Mouse (Mus musculus) limb, embryonic 11.5 days (tissue): ENCODE data around the gene Itpr1. TPM values are rescaled to one million over a fixed set of nuclear protein-coding genes. Genes with fewer than 3 reads are reported as not detected.

ENCODE experiments used
- ATAC-seq: fragments of 200-750 bp; cut with Nextera tagmentation; 2 replicates; pipeline ENCODE4 v1.8.0; 2017; ENCODE audit warnings: low read depth; ENCODE audit not compliant: insufficient number of reproducible peaks, low FRiP score, low TSS enrichment
- DNase-seq: peaks from one replicate; pipeline ENCODE4 v3.0.0-alpha.2; 2015; ENCODE audit warnings: low spot score
- H3K27ac ChIP-seq: fragments of 300-500 bp; sonication (generic); replicated peaks from 2 replicates; pipeline ENCODE4 v1.5.1; 2014; ENCODE audit warnings: low read depth, mild to moderate bottlenecking, low read length
- H3K27me3 ChIP-seq: fragments of 300-500 bp; sonication (generic); 2 replicates; pipeline ENCODE4 v1.6.1; 2014; ENCODE audit warnings: mild to moderate bottlenecking, low read length, mixed read lengths; ENCODE audit not compliant: control insufficient read depth, insufficient read depth
- H3K36me3 ChIP-seq: fragments of 300-500 bp; sonication (generic); 2 replicates; pipeline ENCODE4 v1.6.1; 2014; ENCODE audit warnings: mild to moderate bottlenecking, low read length, moderate library complexity, mixed read lengths; ENCODE audit not compliant: control insufficient read depth, insufficient read depth
- H3K4me1 ChIP-seq: fragments of 300-500 bp; sonication (generic); 2 replicates; pipeline ENCODE4 v1.6.1; 2014; ENCODE audit warnings: low read length, mixed read lengths; ENCODE audit not compliant: control insufficient read depth, insufficient read depth
- H3K4me2 ChIP-seq: fragments of 300-500 bp; sonication (generic); 2 replicates; pipeline ENCODE4 v1.6.1; 2014; ENCODE audit warnings: low read depth, mild to moderate bottlenecking, moderate library complexity; ENCODE audit not compliant: severe bottlenecking
- H3K4me3 ChIP-seq: fragments of 300-500 bp; sonication (generic); 2 replicates; pipeline ENCODE4 v1.5.1; 2014; ENCODE audit warnings: low read depth, low read length
- H3K9ac ChIP-seq: fragments of 300-500 bp; sonication (generic); 2 replicates; pipeline ENCODE4 v1.6.1; 2014; ENCODE audit warnings: mild to moderate bottlenecking, low read length
- H3K9me3 ChIP-seq: fragments of 300-500 bp; sonication (generic); 2 replicates; pipeline ENCODE4 v1.6.1; 2016; ENCODE audit warnings: low read length; ENCODE audit not compliant: control insufficient read depth
- WGBS: fragments of 180-500 bp; shearing (Covaris S2); extraction: QIAGEN DNeasy Blood & Tissue Kit; methylation state at CpG from one replicate; pipeline ENCODE4 v1.1.7; 2014; 5-methylcytosine and 5-hydroxymethylcytosine counted together
- polyA plus RNA-seq: library from polyadenylated mRNA; unstranded; fragments of >200 nt; fragmentation: Nextera tagmentation; extraction: Ambion mirVana; gene quantifications from 2 replicates; pipeline ENCODE4 v1.2.1, GENCODE M21; 2014

The Itpr1 gene
- polyA plus RNA-seq, 1 experiment from 2014 or later = 6.4 TPM

GRCm38 (mm10) chr6:108504717-108505116 lies 291.8 kb downstream of the Itpr1 start:
- Histone ChIP-seq H3K4me3 (no peak overlapping the region), H3K4me2 (no peak overlapping the region), H3K27ac (no peak overlapping the region), H3K4me1 (no peaks in the 10 kb centered on the region), H3K9ac (no peak overlapping the region), H3K36me3 (no peaks in the 10 kb centered on the region), H3K27me3 (no peaks in the 10 kb centered on the region), H3K9me3 (no peaks in the 10 kb centered on the region)
- 86% methylated on average over 7 of the region's 7 CpGs for WGBS
- ATAC-seq (no peak), DNase-seq (no peak)

GRCm38 (mm10) chr6:108506161-108506560 lies 293.3 kb downstream of the Itpr1 start:
- no peak overlapping the region for H3K27ac ChIP-seq
- H3K4me3 ChIP-seq = no peak overlapping the region
- H3K9me3 ChIP-seq = no peaks in the 10 kb centered on the region
- no peak for ATAC-seq
- H3K9ac ChIP-seq = no peak overlapping the region
- no peak overlapping the region for H3K4me2 ChIP-seq
- DNase-seq = no peak
- no peaks in the 10 kb centered on the region for H3K4me1 ChIP-seq
- 90% methylated on average over 3 of the region's 3 CpGs for WGBS
- H3K27me3 ChIP-seq = no peaks in the 10 kb centered on the region
- no peaks in the 10 kb centered on the region for H3K36me3 ChIP-seq

DNA sequence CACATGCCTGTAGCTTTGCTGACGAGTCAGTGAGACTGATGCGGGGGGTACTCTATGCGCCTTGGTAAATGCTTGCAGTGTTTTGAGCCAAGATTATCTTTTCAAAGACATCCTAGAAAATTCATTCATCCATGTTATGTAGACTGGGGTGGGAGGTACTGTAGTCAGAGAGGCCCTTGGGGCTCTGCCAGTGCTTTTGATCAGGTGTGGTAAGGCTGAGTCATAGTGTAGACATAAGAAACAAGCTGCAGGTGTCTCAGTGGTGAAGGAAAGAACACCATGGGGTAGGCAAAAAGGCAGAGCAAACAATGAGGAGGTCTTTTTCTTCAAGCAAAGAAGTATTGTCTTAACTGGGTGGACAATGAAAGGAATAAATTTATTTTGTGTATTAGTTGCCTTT lies 294.4 kb downstream of the Itpr1 start:
- ATAC-seq (no peak), DNase-seq (no peak)
- H3K4me2 ChIP-seq = no peak overlapping the region
- H3K4me1 ChIP-seq = no peaks in the 10 kb centered on the region
- no peak overlapping the region for H3K9ac ChIP-seq
- no peaks in the 10 kb centered on the region for H3K27me3 ChIP-seq
- H3K9me3 ChIP-seq = no peaks in the 10 kb centered on the region
- H3K36me3 ChIP-seq = no peaks in the 10 kb centered on the region
- no peak overlapping the region for H3K4me3 ChIP-seq
- 88% methylated on average over 3 of the region's 3 CpGs for WGBS
- H3K27ac ChIP-seq = no peak overlapping the region

DNA sequence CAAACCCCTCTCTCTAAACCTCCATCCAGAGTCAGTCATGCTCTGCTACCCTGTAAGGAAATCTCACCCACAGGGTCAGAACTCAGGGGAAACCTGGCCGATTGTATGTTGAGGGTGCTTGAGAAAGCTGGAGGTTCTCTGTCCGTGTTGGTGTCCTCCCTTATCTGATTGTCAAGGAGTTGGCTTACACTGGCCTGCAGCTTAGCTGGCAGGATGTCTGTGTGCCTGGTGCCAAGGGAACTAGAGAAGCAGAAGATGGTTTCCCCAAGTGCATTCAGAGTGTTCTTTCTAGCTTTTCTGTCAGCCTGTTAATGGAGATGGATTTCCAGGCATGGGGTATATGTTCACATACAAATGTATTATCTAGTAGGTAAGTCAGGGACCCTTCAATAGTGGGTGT lies 296.4 kb downstream of the Itpr1 start:
- no peak overlapping the region for H3K4me3 ChIP-seq
- H3K27me3 ChIP-seq = no peaks in the 10 kb centered on the region
- ATAC-seq (no peak), DNase-seq (no peak)
- H3K4me2 ChIP-seq = no peak overlapping the region
- H3K27ac ChIP-seq = no peak overlapping the region
- 83% methylated on average over 2 of the region's 2 CpGs for WGBS
- H3K4me1 ChIP-seq = no peaks in the 10 kb centered on the region
- no peaks in the 10 kb centered on the region for H3K36me3 ChIP-seq
- H3K9ac ChIP-seq = no peak overlapping the region
- no peaks in the 10 kb centered on the region for H3K9me3 ChIP-seq

DNA sequence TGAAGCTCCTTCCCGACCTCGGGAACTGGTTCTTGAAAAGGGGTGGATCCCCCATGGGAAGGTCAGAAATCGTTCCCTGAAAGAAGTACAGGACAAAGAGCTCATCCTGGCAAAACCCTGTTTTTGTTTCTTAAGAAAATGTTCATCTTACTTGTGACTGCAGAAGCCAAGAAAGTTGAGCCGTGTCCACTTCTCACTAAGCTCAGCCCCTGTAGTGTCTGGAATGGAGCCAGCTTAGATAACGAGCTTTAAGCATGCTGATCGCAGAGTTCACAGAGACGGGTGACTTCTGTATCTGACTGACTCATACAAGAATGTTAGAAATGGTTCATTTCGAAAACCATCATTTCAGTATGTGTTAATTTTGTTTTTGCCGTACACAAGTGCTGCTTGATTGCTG lies 297.2 kb downstream of the Itpr1 start:
- H3K4me3 ChIP-seq = no peak overlapping the region
- DNase-seq (no peak), ATAC-seq (no peak)
- H3K9ac ChIP-seq = no peak overlapping the region
- no peak overlapping the region for H3K4me2 ChIP-seq
- WGBS = 77% methylated on average over 9 of the region's 9 CpGs
- H3K27me3 ChIP-seq = no peaks in the 10 kb centered on the region
- no peaks in the 10 kb centered on the region for H3K9me3 ChIP-seq
- H3K4me1 ChIP-seq = no peaks in the 10 kb centered on the region
- no peak overlapping the region for H3K27ac ChIP-seq
- H3K36me3 ChIP-seq = no peaks in the 10 kb centered on the region

DNA sequence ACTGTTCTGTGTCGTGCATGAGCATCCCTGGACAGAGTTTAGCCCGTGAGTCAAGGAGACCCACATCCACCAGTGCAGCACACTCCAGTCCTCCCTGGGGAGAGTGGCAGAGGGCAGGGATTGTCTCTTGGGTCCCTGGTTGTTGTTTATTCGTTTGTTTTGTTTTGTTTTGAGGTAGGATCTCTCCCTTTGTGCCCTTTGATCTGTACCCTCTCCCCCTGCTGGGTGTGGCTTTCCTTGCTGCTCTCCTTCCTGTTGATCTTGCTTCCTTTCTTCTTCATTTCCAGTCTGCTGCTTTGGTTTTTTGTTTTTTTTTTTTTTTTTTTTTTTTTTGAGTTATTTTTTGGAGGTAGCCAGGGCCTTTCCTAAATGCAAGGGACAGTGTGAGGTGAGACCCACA lies 299.2 kb downstream of the Itpr1 start:
- Histone ChIP-seq H3K9me3 (no peaks in the 10 kb centered on the region), H3K4me2 (no peak overlapping the region), H3K27ac (no peak overlapping the region), H3K4me1 (no peaks in the 10 kb centered on the region), H3K9ac (no peak overlapping the region), H3K4me3 (no peak overlapping the region), H3K27me3 (no peaks in the 10 kb centered on the region), H3K36me3 (no peaks in the 10 kb centered on the region)
- DNase-seq (no peak), ATAC-seq (no peak)
- 68% methylated on average over 3 of the region's 3 CpGs for WGBS

GRCm38 (mm10) chr6:108512994-108513393 lies 300.1 kb downstream of the Itpr1 start:
- ATAC-seq = no peak
- WGBS = 89% methylated on average over 9 of the region's 9 CpGs

DNA sequence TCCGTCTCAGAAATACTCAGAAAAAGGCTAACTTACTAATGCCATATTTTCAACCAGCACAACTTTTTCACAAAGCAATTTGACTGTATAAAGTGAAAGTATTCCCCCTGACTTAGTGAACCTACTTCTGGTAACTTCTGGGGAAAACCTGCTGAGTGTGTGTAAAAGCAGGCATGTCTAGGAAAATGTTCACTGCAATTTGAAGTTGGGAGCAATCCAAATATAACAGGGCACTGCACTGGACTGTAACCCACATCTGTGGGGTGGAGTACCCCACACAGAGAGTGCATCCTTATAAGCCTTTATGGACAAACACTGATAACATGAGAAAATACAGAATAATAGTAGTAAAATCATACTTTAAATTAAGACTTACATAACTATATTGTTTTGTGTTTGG lies 303.4 kb downstream of the Itpr1 start:
- 85% methylated on average over 1 of the region's 1 CpGs for WGBS
- Histone ChIP-seq H3K36me3 (no peaks in the 10 kb centered on the region), H3K4me3 (no peak overlapping the region), H3K27ac (no peak overlapping the region), H3K4me1 (no peaks in the 10 kb centered on the region), H3K4me2 (no peak overlapping the region), H3K9ac (no peak overlapping the region), H3K27me3 (no peaks in the 10 kb centered on the region), H3K9me3 (no peaks in the 10 kb centered on the region)
- no peak for DNase-seq
- ATAC-seq = no peak

More at GRCm38 (mm10) chr6:108512994-108513393, 300.1 kb downstream of the Itpr1 start:
- no peak for DNase-seq
- H3K9ac ChIP-seq = no peak overlapping the region
- no peak overlapping the region for H3K27ac ChIP-seq
- no peaks in the 10 kb centered on the region for H3K36me3 ChIP-seq
- H3K27me3 ChIP-seq = no peaks in the 10 kb centered on the region
- no peaks in the 10 kb centered on the region for H3K9me3 ChIP-seq
- H3K4me1 ChIP-seq = no peaks in the 10 kb centered on the region
- H3K4me3 ChIP-seq = no peak overlapping the region
- no peak overlapping the region for H3K4me2 ChIP-seq

DNA sequence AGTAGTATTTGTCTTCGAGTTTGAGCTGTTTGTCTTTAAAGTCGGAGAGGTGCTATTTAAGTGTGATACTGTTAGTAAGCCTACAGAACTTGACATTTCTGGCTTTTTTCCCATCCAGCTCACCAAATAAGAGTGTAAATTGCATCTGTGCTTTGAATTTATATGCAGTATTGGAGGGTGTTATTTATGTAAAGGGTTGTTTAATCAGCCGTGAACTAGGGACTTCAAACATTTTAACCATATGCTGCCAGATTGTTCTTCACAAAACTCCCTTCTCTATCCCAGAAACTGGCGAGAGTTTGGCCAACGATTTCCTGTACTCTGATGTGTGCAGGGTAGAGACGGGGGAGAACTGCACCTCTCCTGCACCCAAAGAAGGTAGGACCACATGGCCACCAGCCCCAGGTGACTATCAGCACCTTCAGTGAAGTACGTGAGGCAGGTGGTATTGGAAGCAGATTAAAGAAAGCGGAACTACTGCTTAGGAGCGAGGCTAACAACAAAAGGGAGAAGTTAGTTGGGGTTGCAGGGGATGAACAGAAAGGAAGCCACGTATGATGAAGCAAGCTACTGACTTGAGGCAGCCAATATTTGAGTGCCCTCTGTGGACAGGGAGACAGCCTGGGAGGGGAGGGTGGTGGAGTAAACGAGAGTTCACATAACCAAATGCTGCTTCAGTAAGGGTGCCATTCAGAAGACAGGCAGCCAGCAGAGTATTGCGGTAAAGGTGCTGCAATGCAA lies 304.5 kb downstream of the Itpr1 start:
- 85% methylated on average over 12 of the region's 12 CpGs for WGBS
- DNase-seq (no peak), ATAC-seq (no peak)
- H3K4me2 ChIP-seq = no peak overlapping the region
- no peak overlapping the region for H3K27ac ChIP-seq
- no peak overlapping the region for H3K9ac ChIP-seq
- no peaks in the 10 kb centered on the region for H3K36me3 ChIP-seq
- H3K4me1 ChIP-seq = no peaks in the 10 kb centered on the region
- H3K9me3 ChIP-seq = no peaks in the 10 kb centered on the region
- H3K4me3 ChIP-seq = no peak overlapping the region
- H3K27me3 ChIP-seq = no peaks in the 10 kb centered on the region
